Mouse (Mus musculus) erythroblast, embryonic 14.5 days (primary cell): ENCODE results near the gene Hspb8.

ENCODE experiments used
- GATA1 ChIP-seq: IDR thresholded peaks from 2 replicates; pipeline ENCODE4 v1.6.1; 2012; ENCODE audit warnings: low read length, inconsistent platforms, mixed read lengths
- TAL1 ChIP-seq: IDR thresholded peaks from 3 replicates; pipeline ENCODE4 v1.6.1; 2012; ENCODE audit warnings: low read length, inconsistent platforms, mixed read lengths

- TF ChIP-seq GATA1: no peak
- TF ChIP-seq TAL1: no peak
Measured at GRCm38 (mm10) chr5:116367923-116368322, 54.7 kb downstream of the Hspb8 start.
